Mouse (Mus musculus) hindbrain, postnatal 0 days (tissue): Measurements from ENCODE around the gene Ano6. TPM values are rescaled to one million over a fixed set of nuclear protein-coding genes. Genes with fewer than 3 reads are reported as not detected.

ENCODE experiments used
- ATAC-seq: fragments of 200-750 bp; cut with Nextera tagmentation; 2 replicates; pipeline ENCODE4 v1.8.0; 2017; ENCODE audit warnings: mild to moderate bottlenecking, moderate TSS enrichment, moderate library complexity
- DNase-seq: peaks from one replicate; pipeline ENCODE4 v3.0.0-alpha.2; 2015; ENCODE audit warnings: low spot score
- H3K27ac ChIP-seq: fragments of 300-500 bp; sonication (generic); 2 replicates; pipeline ENCODE4 v1.5.1; 2014; ENCODE audit warnings: mild to moderate bottlenecking
- H3K27me3 ChIP-seq: fragments of 300-500 bp; sonication (generic); 2 replicates; pipeline ENCODE4 v1.6.1; 2014; ENCODE audit warnings: low read length, mixed read lengths; ENCODE audit not compliant: insufficient read depth
- H3K36me3 ChIP-seq: fragments of 300-500 bp; sonication (generic); 2 replicates; pipeline ENCODE4 v1.6.1; 2014; ENCODE audit warnings: low read length, mixed read lengths; ENCODE audit not compliant: insufficient read depth
- H3K4me1 ChIP-seq: fragments of 300-500 bp; sonication (generic); 2 replicates; pipeline ENCODE4 v1.6.1; 2014; ENCODE audit warnings: antibody characterized with exemption, low read length, mixed read lengths; ENCODE audit not compliant: insufficient read depth
- H3K4me2 ChIP-seq: fragments of 300-500 bp; sonication (generic); 2 replicates; pipeline ENCODE4 v1.6.1; 2014; ENCODE audit warnings: low read depth, mild to moderate bottlenecking, low read length, moderate library complexity, mixed read lengths
- H3K4me3 ChIP-seq: fragments of 300-500 bp; sonication (generic); 2 replicates; pipeline ENCODE4 v1.5.1; 2014; ENCODE audit warnings: low read length
- H3K9ac ChIP-seq: fragments of 300-500 bp; sonication (generic); replicated peaks from 2 replicates; pipeline ENCODE4 v1.6.1; 2014; ENCODE audit warnings: mild to moderate bottlenecking, low read length, moderate library complexity, mixed read lengths
- H3K9me3 ChIP-seq: fragments of 300-500 bp; sonication (generic); 2 replicates; pipeline ENCODE4 v1.6.1; 2016; ENCODE audit warnings: low read length, mixed read lengths
- CTCF ChIP-seq: IDR thresholded peaks from 2 replicates; pipeline ENCODE4 v1.5.1; 2016; ENCODE audit warnings: antibody characterized with exemption, control low read depth, low read depth
- WGBS: fragments of 180-500 bp; shearing (Covaris S2); extraction: QIAGEN DNeasy Blood & Tissue Kit; methylation state at CpG from one replicate; pipeline ENCODE4 v1.1.7; 2014; 5-methylcytosine and 5-hydroxymethylcytosine counted together
- polyA plus RNA-seq: library from polyadenylated mRNA; unstranded; fragments of >200 nt; fragmentation: Nextera tagmentation; extraction: Ambion mirVana; gene quantifications from 2 replicates; pipeline ENCODE4 v1.2.1, GENCODE M21; 2015
- total RNA-seq: library from RNA; depleted of rRNA; stranded (reverse); fragments of >200 nt; gene quantifications from 2 replicates; pipeline ENCODE4 v1.2.3, GENCODE M21; 2014

The Ano6 gene
- total and polyA plus RNA-seq, 2 experiments from 2014 or later: 19.2 to 34.3 TPM

- Histone ChIP-seq H3K27ac (no peak overlapping the region), H3K27me3 (no peaks in the 10 kb centered on the region), H3K9me3 (no peaks in the 10 kb centered on the region), H3K4me2 (no peak overlapping the region), H3K4me3 (no peak overlapping the region), H3K4me1 (no peaks in the 10 kb centered on the region), H3K36me3 (peaks cover 17% of the 10 kb centered on the region), H3K9ac (no peak overlapping the region)
- ATAC-seq: no peak
- no peak for TF ChIP-seq CTCF
- DNase-seq: no peak
- 87% methylated on average over 6 of the region's 6 CpGs for WGBS
These were observed 179.0 kb downstream of the Ano6 start for GRCm38 (mm10) chr15:95969596-95969995.

- no peak for TF ChIP-seq CTCF
These were observed 179.5 kb downstream of the Ano6 start for GRCm38 (mm10) chr15:95970176-95970575.

GRCm38 (mm10) chr15:95970691-95971090, 180.0 kb downstream of the Ano6 start:
- Histone ChIP-seq H3K4me1 (no peaks in the 10 kb centered on the region), H3K9me3 (no peaks in the 10 kb centered on the region), H3K36me3 (peaks cover 17% of the 10 kb centered on the region), H3K27me3 (no peaks in the 10 kb centered on the region), H3K4me3 (no peak overlapping the region), H3K27ac (no peak overlapping the region), H3K4me2 (no peak overlapping the region), H3K9ac (no peak overlapping the region)
- 93% methylated on average over 7 of the region's 7 CpGs for WGBS
- ATAC-seq (no peak), DNase-seq (no peak)
- no peak for TF ChIP-seq CTCF

More at GRCm38 (mm10) chr15:95970176-95970575, 179.5 kb downstream of the Ano6 start:
- Histone ChIP-seq H3K9ac (no peak overlapping the region), H3K4me3 (no peak overlapping the region), H3K4me1 (no peaks in the 10 kb centered on the region), H3K27ac (no peak overlapping the region), H3K27me3 (no peaks in the 10 kb centered on the region), H3K4me2 (no peak overlapping the region), H3K9me3 (no peaks in the 10 kb centered on the region), H3K36me3 (peaks cover 17% of the 10 kb centered on the region)
- DNase-seq (no peak), ATAC-seq (no peak)
- 88% methylated on average over 5 of the region's 5 CpGs for WGBS

GRCm38 (mm10) chr15:95971302-95971701, 180.7 kb downstream of the Ano6 start:
- H3K4me3 ChIP-seq: no peak overlapping the region
- H3K36me3 ChIP-seq: peaks cover 17% of the 10 kb centered on the region
- no peak overlapping the region for H3K27ac ChIP-seq
- H3K27me3 ChIP-seq: no peaks in the 10 kb centered on the region
- H3K4me2 ChIP-seq: no peak overlapping the region
- no peaks in the 10 kb centered on the region for H3K4me1 ChIP-seq
- ATAC-seq (no peak), DNase-seq (no peak)
- H3K9me3 ChIP-seq: no peaks in the 10 kb centered on the region
- peak; percentile 25; the same call in 1 of the 2 replicates for TF ChIP-seq CTCF
- 94% methylated on average over 8 of the region's 8 CpGs for WGBS
- no peak overlapping the region for H3K9ac ChIP-seq

GRCm38 (mm10) chr15:95972156-95972555, 181.5 kb downstream of the Ano6 start:
- Histone ChIP-seq H3K4me1 (no peaks in the 10 kb centered on the region), H3K9me3 (no peaks in the 10 kb centered on the region), H3K36me3 (peaks cover 17% of the 10 kb centered on the region), H3K27ac (no peak overlapping the region), H3K4me2 (no peak overlapping the region), H3K4me3 (no peak overlapping the region), H3K27me3 (no peaks in the 10 kb centered on the region), H3K9ac (no peak overlapping the region)
- no peak for DNase-seq
- no peak for TF ChIP-seq CTCF
- no peak for ATAC-seq
- 93% methylated on average over 15 of the region's 15 CpGs for WGBS

- Histone ChIP-seq H3K4me3 (no peak overlapping the region), H3K4me1 (no peaks in the 10 kb centered on the region), H3K27ac (no peak overlapping the region), H3K36me3 (peaks cover 17% of the 10 kb centered on the region), H3K4me2 (no peak overlapping the region), H3K9ac (no peak overlapping the region), H3K27me3 (no peaks in the 10 kb centered on the region), H3K9me3 (no peaks in the 10 kb centered on the region)
- TF ChIP-seq CTCF: no peak
- no peak for DNase-seq
- no peak for ATAC-seq
- 97% methylated on average over 12 of the region's 12 CpGs for WGBS
These were observed 182.0 kb downstream of the Ano6 start for GRCm38 (mm10) chr15:95972621-95973020.

DNA sequence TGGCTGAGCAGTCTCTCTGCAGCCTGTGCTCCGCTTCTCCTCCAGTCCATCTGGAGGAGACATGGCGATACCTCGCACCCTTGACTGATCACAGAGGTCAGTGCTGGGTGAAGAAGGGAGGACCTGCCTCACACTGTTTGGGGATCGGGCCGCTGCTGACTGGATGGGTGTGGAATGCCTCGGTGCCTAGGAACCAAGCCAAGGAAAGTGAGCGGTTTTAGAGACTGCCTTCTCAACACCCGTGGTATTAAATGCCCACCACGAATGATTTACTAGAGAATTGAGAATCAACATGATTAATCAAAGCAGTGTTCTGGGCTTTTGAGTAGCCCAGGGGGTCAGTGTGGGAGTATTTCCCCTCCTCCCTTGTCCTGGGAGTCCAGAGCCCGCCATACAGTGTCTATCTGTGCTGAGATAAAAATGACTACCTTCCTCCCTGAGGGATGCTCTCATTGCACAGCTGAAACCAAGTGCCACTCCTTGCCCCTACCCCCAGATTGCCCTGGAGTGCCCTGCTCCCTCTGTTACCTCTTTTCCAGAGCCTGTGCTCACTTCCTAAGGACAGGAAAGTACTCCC, 183.5 kb downstream of the Ano6 start:
- H3K9me3 ChIP-seq: no peaks in the 10 kb centered on the region
- H3K27ac ChIP-seq: no peak overlapping the region
- H3K4me2 ChIP-seq: no peak overlapping the region
- H3K4me3 ChIP-seq: no peak overlapping the region
- peaks cover 12% of the 10 kb centered on the region for H3K36me3 ChIP-seq
- ATAC-seq (no peak), DNase-seq (no peak)
- TF ChIP-seq CTCF: no peak
- H3K9ac ChIP-seq: no peak overlapping the region
- 67% methylated on average over 10 of the region's 10 CpGs for WGBS
- H3K4me1 ChIP-seq: no peaks in the 10 kb centered on the region
- no peaks in the 10 kb centered on the region for H3K27me3 ChIP-seq
